27 mouse cellular contexts compared by ENCODE assay signal in genomic region chr2:60166878-60167277, GRCm38 (mm10). TPM values are rescaled to one million over a fixed set of nuclear protein-coding genes. Genes with fewer than 3 reads are reported as not detected.
DNase-seq lines count a peak whose midpoint lies in the region; ATAC-seq and TF ChIP-seq lines count a peak whose summit lies in the region.
"Had no signal": no experiment of that assay in that cellular context is flagged by ENCODE, and none has a peak within 500 bp of the region (broad histone marks: within the 10 kb centered on the region; RNA-seq: fewer than 3 reads in every experiment).

No protein-coding gene starts in this region.

- DNase-seq in midbrain, embryonic 11.5 days (ENCODE audit: low spot score, missing footprints), result peak; percentile 35
- DNase-seq in midbrain, embryonic 14.5 days, result no peak
- peak; percentile 27 to 49 for DNase-seq in B cell, adult 2 months
- no peak for DNase-seq in ovary, adult 18-20 months (ENCODE audit: low spot score)
- DNase-seq in gastrocnemius, postnatal 10 days, result no peak
- DNase-seq: adrenal gland, adult 8-10 months; adrenal gland, postnatal 25 days; cerebellum, adult 11-12 months; cerebellum, adult 8-10 months; cerebellum, postnatal 10 days; cerebellum, postnatal 36 days; embryo, embryonic 11 days; gastrocnemius, postnatal 14 days; heart, adult 18-20 months; heart, postnatal 10 days; heart, postnatal 36 days had no signal

- WGBS in midbrain, embryonic 11.5 days, result 89% methylated on average over 4 of the region's 4 CpGs
- 92% methylated on average over 4 of the region's 4 CpGs for WGBS in midbrain, embryonic 14.5 days
- 43% methylated on average over 4 of the region's 4 CpGs for WGBS in intestine, postnatal 0 days

- no peak overlapping the region for H3K4me2 ChIP-seq in midbrain, embryonic 11.5 days
- no peak overlapping the region for H3K4me2 ChIP-seq in midbrain, embryonic 14.5 days (ENCODE audit: low read length)
- no peak overlapping the region for H3K4me2 ChIP-seq in intestine, postnatal 0 days (replicated peaks; ENCODE audit: low read depth)
- H3K4me2 ChIP-seq: embryonic facial prominence, embryonic 13.5 days; forebrain, embryonic 12.5 days; forebrain, embryonic 15.5 days; heart, embryonic 12.5 days; heart, embryonic 15.5 days; hindbrain, embryonic 14.5 days had no signal

- H3K4me3 ChIP-seq in midbrain, embryonic 11.5 days (ENCODE audit: low read depth, low read length), result no peak overlapping the region
- no peak overlapping the region for H3K4me3 ChIP-seq in midbrain, embryonic 14.5 days (replicated peaks; ENCODE audit: low read depth, low read length)
- H3K4me3 ChIP-seq in intestine, postnatal 0 days (ENCODE audit: low read depth, low read length), result no peak overlapping the region
- H3K4me3 ChIP-seq: embryonic facial prominence, embryonic 10.5 days; embryonic facial prominence, embryonic 13.5 days; erythroblast, embryonic 14.5 days; forebrain, embryonic 12.5 days; forebrain, embryonic 15.5 days; heart, embryonic 12.5 days; heart, embryonic 15.5 days had no signal

- no peaks in the 10 kb centered on the region for H3K4me1 ChIP-seq in midbrain, embryonic 11.5 days (ENCODE audit: control insufficient read depth, insufficient read depth, low read length)
- no peaks in the 10 kb centered on the region for H3K4me1 ChIP-seq in midbrain, embryonic 14.5 days (ENCODE audit: control insufficient read depth, insufficient read depth, low read length)
- H3K4me1 ChIP-seq in intestine, postnatal 0 days (replicated peaks; ENCODE audit: control insufficient read depth, insufficient read depth, low read length), result no peaks in the 10 kb centered on the region
- H3K4me1 ChIP-seq: embryonic facial prominence, embryonic 10.5 days; forebrain, embryonic 15.5 days; heart, embryonic 15.5 days had no signal

- H3K27ac ChIP-seq in midbrain, embryonic 11.5 days (ENCODE audit: low read depth, low read length), result no peak overlapping the region
- no peak overlapping the region for H3K27ac ChIP-seq in midbrain, embryonic 14.5 days (replicated peaks; ENCODE audit: low read depth, low read length)
- H3K27ac ChIP-seq in intestine, postnatal 0 days (ENCODE audit: low read depth, low read length), result no peak overlapping the region
- H3K27ac ChIP-seq: embryonic facial prominence, embryonic 10.5 days; embryonic facial prominence, embryonic 13.5 days; forebrain, embryonic 12.5 days; forebrain, embryonic 15.5 days; heart, embryonic 15.5 days; hindbrain, embryonic 14.5 days; hindbrain, postnatal 0 days had no signal

- H3K9ac ChIP-seq in midbrain, embryonic 11.5 days (ENCODE audit: low read length), result no peak overlapping the region
- H3K9ac ChIP-seq in midbrain, embryonic 14.5 days (replicated peaks; ENCODE audit: low read length), result no peak overlapping the region
- H3K9ac ChIP-seq in intestine, postnatal 0 days (ENCODE audit: low read depth, low read length), result no peak overlapping the region
- H3K9ac ChIP-seq: embryonic facial prominence, embryonic 13.5 days; forebrain, embryonic 12.5 days; forebrain, embryonic 15.5 days; heart, embryonic 12.5 days; heart, embryonic 15.5 days; hindbrain, embryonic 14.5 days had no signal

- H3K27me3 ChIP-seq in midbrain, embryonic 11.5 days (ENCODE audit: control insufficient read depth, insufficient read depth, low read length), result no peaks in the 10 kb centered on the region
- no peaks in the 10 kb centered on the region for H3K27me3 ChIP-seq in midbrain, embryonic 14.5 days (ENCODE audit: control insufficient read depth, insufficient read depth, low read length)
- H3K27me3 ChIP-seq in intestine, postnatal 0 days (replicated peaks; ENCODE audit: control insufficient read depth, insufficient read depth, low read length), result no peaks in the 10 kb centered on the region
- H3K27me3 ChIP-seq: embryonic facial prominence, embryonic 13.5 days; forebrain, embryonic 12.5 days; forebrain, embryonic 15.5 days; heart, embryonic 12.5 days; heart, embryonic 15.5 days had no signal

- H3K36me3 ChIP-seq in midbrain, embryonic 11.5 days (ENCODE audit: control insufficient read depth, insufficient read depth, low read length), result no peaks in the 10 kb centered on the region
- H3K36me3 ChIP-seq in midbrain, embryonic 14.5 days (ENCODE audit: control insufficient read depth, insufficient read depth, low read length), result no peaks in the 10 kb centered on the region
- H3K36me3 ChIP-seq in intestine, postnatal 0 days (ENCODE audit: control insufficient read depth, insufficient read depth), result no peaks in the 10 kb centered on the region
- H3K36me3 ChIP-seq: embryonic facial prominence, embryonic 10.5 days; embryonic facial prominence, embryonic 13.5 days; forebrain, embryonic 12.5 days; forebrain, embryonic 15.5 days; heart, embryonic 12.5 days; heart, embryonic 15.5 days had no signal

- no peaks in the 10 kb centered on the region for H3K9me3 ChIP-seq in midbrain, embryonic 11.5 days (ENCODE audit: control insufficient read depth, low read length)
- no peaks in the 10 kb centered on the region for H3K9me3 ChIP-seq in midbrain, embryonic 14.5 days (ENCODE audit: control insufficient read depth, low read length)
- no peaks in the 10 kb centered on the region for H3K9me3 ChIP-seq in intestine, postnatal 0 days (ENCODE audit: control insufficient read depth)
- H3K9me3 ChIP-seq: embryonic facial prominence, embryonic 10.5 days; embryonic facial prominence, embryonic 13.5 days; forebrain, embryonic 12.5 days; forebrain, embryonic 15.5 days; heart, embryonic 12.5 days; heart, embryonic 15.5 days had no signal

- no peak for TF ChIP-seq CTCF in intestine, postnatal 0 days (IDR thresholded peaks at IDR 0.05; ENCODE audit: low read depth)

- ATAC-seq in midbrain, embryonic 11.5 days (ENCODE audit: low FRiP score), result no peak
- ATAC-seq in midbrain, embryonic 14.5 days (ENCODE audit: low FRiP score, low TSS enrichment), result no peak
- ATAC-seq in intestine, postnatal 0 days, result 0 out of 2 replicates have a peak, but pooled peaks have one; percentile 28
- ATAC-seq: activated CD4-positive, CD25-positive, alpha-beta regulatory T cell, adult 4 months; forebrain, embryonic 15.5 days; hindbrain, postnatal 0 days had no signal

RNA-seq across cellular contexts. Expression of gene Baz2b, which starts 42.8 kb away (rescaled TPM):
- 74.7 and 81.8 TPM in 2 replicates for polyA plus RNA-seq in midbrain, embryonic 11.5 days (2014; fragmentation: Nextera tagmentation; extraction: Ambion mirVana)
- polyA plus RNA-seq in midbrain, embryonic 14.5 days (2014; fragmentation: Nextera tagmentation; extraction: Ambion mirVana), result 85.5 and 86.9 TPM in 2 replicates
- polyA plus RNA-seq in intestine, postnatal 0 days (2015; fragmentation: Nextera tagmentation; extraction: Ambion mirVana), result 33.8 and 39.7 TPM in 2 replicates
- 10 to 100 TPM; 35.1 to 51.4 TPM for total RNA-seq in gastrocnemius, postnatal 10 days (2021)

RNA-seq across cellular contexts. Expression of gene March7, which starts 42.8 kb away (rescaled TPM):
- 76.2 and 82.8 TPM in 2 replicates for polyA plus RNA-seq in midbrain, embryonic 11.5 days (2014; fragmentation: Nextera tagmentation; extraction: Ambion mirVana)
- polyA plus RNA-seq in midbrain, embryonic 14.5 days (2014; fragmentation: Nextera tagmentation; extraction: Ambion mirVana), result 77.8 and 110 TPM in 2 replicates
- polyA plus RNA-seq in intestine, postnatal 0 days (2015; fragmentation: Nextera tagmentation; extraction: Ambion mirVana), result 53.5 and 62.6 TPM in 2 replicates
- 10 to 100 TPM; 32.1 to 40.5 TPM for total RNA-seq in gastrocnemius, postnatal 10 days (2021)

Comparison
In these comparisons a context has a peak if more than half of its experiments do, and no peak if none do; other contexts are left out.
1. DNase-seq: peak in midbrain, embryonic 11.5 days (single experiment) and B cell, adult 2 months (2 of 2); none in midbrain, embryonic 14.5 days (single experiment), ovary, adult 18-20 months (single experiment) and gastrocnemius, postnatal 10 days (single experiment).